Mouse (Mus musculus) ES-E14 (cell line): ENCODE data around the gene Smyd3.

Experiments used
- MAFK ChIP-seq: IDR thresholded peaks from 2 replicates; pipeline ENCODE4 v1.6.1; 2014; ENCODE audit warnings: mild to moderate bottlenecking, low read depth, low read length, inconsistent platforms; ENCODE audit not compliant: insufficient read depth
- ZNF384 ChIP-seq: IDR thresholded peaks from 2 replicates; pipeline ENCODE4 v1.6.1; 2012; ENCODE audit warnings: low read depth, low read length, inconsistent platforms

DNA sequence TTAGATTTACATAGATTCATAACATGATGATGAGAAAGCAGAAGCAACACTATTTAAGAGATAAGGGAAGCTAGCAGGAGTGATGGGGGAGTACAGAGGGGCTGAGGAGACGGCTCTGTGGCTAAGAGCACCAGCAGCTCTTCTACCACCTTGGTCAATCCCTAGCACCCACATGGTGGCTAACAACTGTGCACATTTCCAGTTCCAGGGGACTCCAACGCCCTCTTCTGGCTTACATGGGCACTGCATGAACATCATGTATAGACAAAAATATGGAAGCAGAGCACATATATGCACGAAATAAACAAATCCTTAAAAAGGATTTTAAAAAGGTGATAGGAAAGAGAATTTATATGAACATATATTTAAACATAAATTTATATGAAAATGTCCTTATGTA is 23.7 kb upstream of the Smyd3 start:
- TF ChIP-seq ZNF384 = no peak
- TF ChIP-seq MAFK = no peak
